In the genomic region with DNA sequence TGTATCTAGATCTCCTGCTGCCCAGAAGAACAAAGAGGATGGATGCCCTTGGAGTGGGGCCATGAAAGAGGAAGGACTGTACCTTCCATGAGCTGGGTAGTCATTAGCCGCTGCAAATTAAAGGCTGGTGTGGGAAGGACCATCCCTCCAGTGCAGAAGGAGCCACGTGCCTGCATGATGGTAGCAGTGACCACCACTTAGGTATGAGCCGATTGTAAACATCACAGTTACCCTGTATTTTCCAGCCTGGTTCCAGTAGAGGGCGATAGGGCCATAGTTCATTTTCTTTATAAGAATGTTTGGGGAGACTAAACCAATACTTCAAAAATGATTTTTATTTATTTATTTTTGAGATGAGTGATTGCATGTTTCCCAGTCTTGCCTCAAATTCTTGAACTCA, we compare ENCODE assay signal across 10 mouse cellular contexts. TPM values are rescaled to one million over a fixed set of nuclear protein-coding genes. Genes with fewer than 3 reads are reported as not detected.
A peak's percentile ranks its signal among the peaks of the same experiment; 100 is the strongest.
DNase-seq lines count a peak whose midpoint lies in the region; ATAC-seq and TF ChIP-seq lines count a peak whose summit lies in the region.
"Had no signal": no experiment of that assay in that cellular context is flagged by ENCODE, and none has a peak within 500 bp of the region (broad histone marks: within the 10 kb centered on the region; RNA-seq: fewer than 3 reads in every experiment).

No protein-coding gene starts in this region.

- ATAC-seq in megakaryocyte progenitor cell, adult 5-6 weeks (replicated peaks; ENCODE audit: poor library complexity): peak; percentile 60; the same call in 1 of the 2 replicates

- peak; percentile 77 for TF ChIP-seq CTCF in layer of hippocampus, adult 2 months (conservative IDR thresholded peaks at IDR 0.05)

- H3K4me3 ChIP-seq in layer of hippocampus, adult 2 months: no peak overlapping the region
- H3K4me3 ChIP-seq: stomach, embryonic 15.5 days had no signal

- H3K27ac ChIP-seq in layer of hippocampus, adult 2 months: no peak overlapping the region
- H3K27ac ChIP-seq: stomach, embryonic 15.5 days had no signal

- DNase-seq in layer of hippocampus, adult 2 months (ENCODE audit: low spot score in 2 of 2): no peak
- no peak for DNase-seq in layer of hippocampus, postnatal 36 days
- peak; percentile 64 for DNase-seq in CD4-positive, CD25-positive, alpha-beta regulatory T cell, adult 2 months (ENCODE audit: low read depth, low spot score)
- DNase-seq in T-cell, adult 2 months (ENCODE audit: low spot score): peak; percentile 45
- DNase-seq in adrenal gland, adult 18-20 months (ENCODE audit: low spot score in 2 of 2): no peak
- DNase-seq in spleen, adult 18-20 months: no peak
- DNase-seq in cerebellum, adult 11 months: no peak
- DNase-seq: kidney, adult 18-20 months had no signal

RNA-seq across cellular contexts. Expression of a gene that starts 27.5 kb away (rescaled TPM):
- total RNA-seq in layer of hippocampus, adult 2 months (2021): 1 to 10 TPM; 3.7 to 5.6 TPM
- total RNA-seq in layer of hippocampus, postnatal 36 days (2021): 1 to 10 TPM; 4.4 to 5.1 TPM
- 0.17 and 0.47 TPM in 2 replicates for total RNA-seq in megakaryocyte progenitor cell, adult 5-6 weeks (2015)
- 0.33 and 0.95 TPM in 2 replicates for total RNA-seq in megakaryocyte progenitor cell, adult 5-6 weeks (2017)
- 1 to 10 TPM; 1.4 to 2.3 TPM for total RNA-seq in adrenal gland, adult 18-20 months (2021)

Comparison
In these comparisons a context has a peak if more than half of its experiments do, and no peak if none do; other contexts are left out.
1. DNase-seq: peak in CD4-positive, CD25-positive, alpha-beta regulatory T cell, adult 2 months (single experiment) and T-cell, adult 2 months (single experiment); none in layer of hippocampus, adult 2 months (0 of 2), layer of hippocampus, postnatal 36 days (0 of 2), adrenal gland, adult 18-20 months (0 of 2), spleen, adult 18-20 months (0 of 2) and cerebellum, adult 11 months (single experiment).